Mouse (Mus musculus): Measurements from ENCODE around the gene 2210408I21Rik. TPM values are rescaled to one million over a fixed set of nuclear protein-coding genes. Genes with fewer than 3 reads are reported as not detected.

The 2210408I21Rik gene
- polyA plus RNA-seq, 1 experiment from 2014 or later = 11.3 TPM

DNA sequence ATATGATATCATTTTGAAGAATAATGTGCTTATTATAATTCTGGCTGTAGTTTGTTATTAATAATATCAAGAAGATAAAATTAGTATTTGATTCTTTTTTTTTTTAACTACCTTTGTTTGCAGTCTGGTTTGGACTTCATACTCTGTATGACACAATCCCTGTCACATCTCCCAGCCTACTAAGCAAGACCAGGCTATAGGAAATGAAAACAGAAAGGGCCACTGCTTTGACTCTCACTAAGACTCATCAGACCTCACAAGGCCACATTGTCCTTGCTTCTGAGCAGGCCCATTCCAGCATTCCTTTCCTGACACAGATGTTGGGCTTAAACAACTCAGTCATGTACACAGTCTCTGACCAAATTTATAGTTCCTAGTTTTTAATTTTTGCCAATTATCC is 42.6 kb downstream of the 2210408I21Rik start:
- Histone ChIP-seq H3K9me3 (ENCODE audit: control insufficient read depth, low read length) (no peaks in the 10 kb centered on the region), H3K36me3 (ENCODE audit: control insufficient read depth, insufficient read depth, low read length) (no peaks in the 10 kb centered on the region), H3K4me3 (ENCODE audit: low read length) (no peak overlapping the region), H3K4me1 (ENCODE audit: control insufficient read depth, insufficient read depth, low read length) (no peaks in the 10 kb centered on the region), H3K27me3 (ENCODE audit: control insufficient read depth, insufficient read depth, low read length) (no peaks in the 10 kb centered on the region), H3K4me2 (replicated peaks; ENCODE audit: low read depth, low read length) (no peak overlapping the region), H3K27ac (ENCODE audit: low read depth, low read length) (no peak overlapping the region), H3K9ac (ENCODE audit: low read depth, low read length) (no peak overlapping the region)
- ATAC-seq (ENCODE audit: low FRiP score, low TSS enrichment) = no peak

DNA sequence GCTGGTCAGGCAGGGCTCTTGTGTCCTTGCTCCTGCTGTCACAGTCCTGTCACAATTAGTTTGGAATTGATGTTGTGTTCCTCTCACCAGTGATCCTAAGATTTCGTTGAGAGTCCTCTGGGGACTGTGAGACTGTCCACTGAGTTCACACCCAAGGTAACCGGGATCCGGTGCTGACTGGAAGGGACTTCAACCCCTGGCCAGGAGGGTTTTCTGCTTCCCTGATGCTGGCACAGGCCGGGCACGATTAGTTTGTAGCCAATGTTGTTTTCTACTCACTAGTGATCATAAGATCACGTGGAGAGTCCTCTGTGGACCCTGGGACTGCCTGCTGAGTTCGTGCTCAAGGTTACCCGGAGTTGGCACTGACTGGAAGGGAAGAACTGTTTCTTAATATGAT is 55.3 kb downstream of the 2210408I21Rik start:
- 91% methylated on average over 8 of the region's 8 CpGs for WGBS
- H3K27me3 ChIP-seq (ENCODE audit: control insufficient read depth, insufficient read depth, low read length) = no peaks in the 10 kb centered on the region

DNA sequence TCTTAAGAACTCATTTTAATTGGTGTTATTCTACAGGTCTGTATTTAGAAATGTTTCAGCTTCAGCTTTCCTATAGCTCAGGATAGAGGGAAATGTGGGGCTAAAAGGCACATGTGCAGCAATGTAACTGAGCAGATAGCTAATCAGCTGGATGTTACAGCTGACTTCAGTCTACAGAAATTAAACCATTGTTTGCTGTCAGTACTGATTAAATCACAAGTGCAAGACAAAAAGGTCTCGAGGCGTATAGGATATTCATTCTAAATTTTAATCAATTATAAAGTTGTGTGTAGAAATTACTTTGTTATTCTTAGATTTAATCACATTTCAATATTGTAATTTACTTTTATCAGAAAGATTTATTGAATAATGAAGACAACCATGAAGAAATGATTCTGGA is 56.9 kb downstream of the 2210408I21Rik start:
- Histone ChIP-seq H3K4me3 (ENCODE audit: low read length) (no peak overlapping the region), H3K36me3 (ENCODE audit: control insufficient read depth, insufficient read depth, low read length) (no peaks in the 10 kb centered on the region; the same call in 1 of the 2 replicates), H3K4me1 (ENCODE audit: control insufficient read depth, insufficient read depth, low read length) (no peaks in the 10 kb centered on the region), H3K27ac (ENCODE audit: low read depth, low read length) (no peak overlapping the region), H3K27me3 (ENCODE audit: control insufficient read depth, insufficient read depth, low read length) (no peaks in the 10 kb centered on the region), H3K9me3 (ENCODE audit: control insufficient read depth, low read length) (no peaks in the 10 kb centered on the region), H3K4me2 (replicated peaks; ENCODE audit: low read depth, low read length) (no peak overlapping the region), H3K9ac (ENCODE audit: low read depth, low read length) (no peak overlapping the region)
- 92% methylated on average over 2 of the region's 2 CpGs for WGBS
- no peak for ATAC-seq (ENCODE audit: low FRiP score, low TSS enrichment)

More for the DNA sequence above, 55.3 kb downstream of the 2210408I21Rik start:
- Histone ChIP-seq H3K9ac (ENCODE audit: low read depth, low read length) (no peak overlapping the region), H3K4me1 (ENCODE audit: control insufficient read depth, insufficient read depth, low read length) (no peaks in the 10 kb centered on the region), H3K9me3 (ENCODE audit: control insufficient read depth, low read length) (no peaks in the 10 kb centered on the region), H3K4me3 (ENCODE audit: low read length) (no peak overlapping the region), H3K4me2 (replicated peaks; ENCODE audit: low read depth, low read length) (no peak overlapping the region), H3K27ac (ENCODE audit: low read depth, low read length) (no peak overlapping the region), H3K36me3 (ENCODE audit: control insufficient read depth, insufficient read depth, low read length) (no peaks in the 10 kb centered on the region; the same call in 1 of the 2 replicates)
- ATAC-seq (ENCODE audit: low FRiP score, low TSS enrichment) = no peak

DNA sequence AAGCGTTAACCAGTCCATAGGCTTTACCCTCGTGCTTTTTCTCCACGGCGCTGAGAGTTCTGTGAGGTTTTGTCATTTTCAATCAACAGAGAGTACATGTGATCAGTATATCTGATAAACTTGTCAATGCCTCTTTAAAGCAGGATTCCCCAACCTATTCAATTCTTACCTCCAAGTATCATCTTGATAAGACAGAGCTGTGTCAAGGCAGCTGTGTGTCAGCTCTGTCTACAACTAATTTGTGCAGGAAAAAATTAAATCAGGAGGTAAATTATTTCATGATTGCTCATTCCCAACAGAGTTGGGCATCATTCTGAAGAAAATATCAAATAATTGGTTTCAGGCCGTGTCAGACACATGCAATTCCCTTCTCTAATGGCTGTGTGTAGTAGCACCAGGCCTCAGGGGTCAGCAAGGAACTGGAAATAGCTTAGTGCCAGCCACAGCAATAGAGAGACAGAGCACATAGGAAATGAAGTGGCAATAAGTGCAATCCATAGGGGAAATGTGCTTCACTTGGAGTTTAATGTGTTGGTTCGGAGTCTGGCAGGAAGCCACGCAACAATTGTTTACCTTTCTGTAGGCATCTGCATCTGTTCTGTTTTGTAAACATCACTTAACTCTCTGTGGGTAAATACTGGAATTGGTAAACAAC is 73.6 kb downstream of the 2210408I21Rik start:
- no peak for ATAC-seq (ENCODE audit: low FRiP score, low TSS enrichment)
- Histone ChIP-seq H3K27ac (ENCODE audit: low read depth, low read length) (no peak overlapping the region), H3K36me3 (ENCODE audit: control insufficient read depth, insufficient read depth, low read length) (no peaks in the 10 kb centered on the region), H3K27me3 (ENCODE audit: control insufficient read depth, insufficient read depth, low read length) (no peaks in the 10 kb centered on the region), H3K9ac (ENCODE audit: low read depth, low read length) (no peak overlapping the region), H3K4me3 (ENCODE audit: low read length) (no peak overlapping the region), H3K4me2 (replicated peaks; ENCODE audit: low read depth, low read length) (no peak overlapping the region), H3K4me1 (ENCODE audit: control insufficient read depth, insufficient read depth, low read length) (no peaks in the 10 kb centered on the region), H3K9me3 (ENCODE audit: control insufficient read depth, low read length) (no peaks in the 10 kb centered on the region)
- 84% methylated on average over 7 of the region's 7 CpGs for WGBS

DNA sequence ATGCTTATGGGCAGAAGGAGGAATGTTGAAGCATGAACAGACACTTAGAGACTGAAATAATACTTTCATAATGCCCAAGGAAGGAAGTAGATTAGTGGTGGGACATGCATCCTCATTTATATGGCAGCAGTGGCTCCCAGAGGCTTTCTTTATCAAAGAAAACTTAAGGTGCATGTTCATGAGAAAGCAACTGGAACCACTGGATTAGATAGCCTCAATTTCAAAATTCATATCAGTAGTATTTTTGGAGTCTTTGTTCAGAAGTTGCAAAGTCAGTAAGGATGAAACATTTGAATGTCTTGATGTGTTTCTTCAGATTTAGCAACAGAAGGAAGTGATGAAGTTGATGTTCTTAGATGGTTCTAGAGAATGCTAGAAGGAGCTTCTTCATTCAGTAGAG is 77.9 kb downstream of the 2210408I21Rik start:
- no peak overlapping the region for H3K4me2 ChIP-seq (replicated peaks; ENCODE audit: low read depth, low read length)
- H3K27ac ChIP-seq (ENCODE audit: low read depth, low read length) = no peak overlapping the region
- no peaks in the 10 kb centered on the region for H3K27me3 ChIP-seq (ENCODE audit: control insufficient read depth, insufficient read depth, low read length)
- no peak for ATAC-seq (ENCODE audit: low FRiP score, low TSS enrichment)
- H3K36me3 ChIP-seq (ENCODE audit: control insufficient read depth, insufficient read depth, low read length) = no peaks in the 10 kb centered on the region
- no peaks in the 10 kb centered on the region for H3K9me3 ChIP-seq (ENCODE audit: control insufficient read depth, low read length)
- H3K9ac ChIP-seq (ENCODE audit: low read depth, low read length) = no peak overlapping the region
- no peaks in the 10 kb centered on the region for H3K4me1 ChIP-seq (ENCODE audit: control insufficient read depth, insufficient read depth, low read length)
- H3K4me3 ChIP-seq (ENCODE audit: low read length) = no peak overlapping the region

DNA sequence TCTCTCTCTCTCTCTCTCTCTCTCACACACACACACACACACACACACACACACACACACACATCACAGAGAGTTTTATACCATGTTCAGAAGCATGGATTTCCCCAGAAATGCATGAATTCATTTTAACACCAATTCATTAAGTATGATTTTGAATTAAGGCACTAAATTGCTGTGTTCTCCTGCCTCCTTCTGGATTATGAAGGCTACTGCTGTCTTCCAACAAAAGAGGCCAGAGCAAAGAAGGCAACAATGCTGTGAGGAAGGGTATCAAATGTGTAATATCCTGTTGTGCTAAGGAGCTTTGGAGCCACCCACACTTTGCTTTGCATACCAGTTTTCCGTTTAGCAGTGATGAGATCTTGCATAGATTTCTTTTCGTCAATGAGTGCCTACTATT is 80.1 kb downstream of the 2210408I21Rik start:
- Histone ChIP-seq H3K4me1 (ENCODE audit: control insufficient read depth, insufficient read depth, low read length) (no peaks in the 10 kb centered on the region), H3K27ac (ENCODE audit: low read depth, low read length) (no peak overlapping the region), H3K4me3 (ENCODE audit: low read length) (no peak overlapping the region), H3K4me2 (replicated peaks; ENCODE audit: low read depth, low read length) (no peak overlapping the region), H3K9ac (ENCODE audit: low read depth, low read length) (no peak overlapping the region), H3K27me3 (ENCODE audit: control insufficient read depth, insufficient read depth, low read length) (no peaks in the 10 kb centered on the region), H3K36me3 (ENCODE audit: control insufficient read depth, insufficient read depth, low read length) (no peaks in the 10 kb centered on the region), H3K9me3 (ENCODE audit: control insufficient read depth, low read length) (no peaks in the 10 kb centered on the region)
- 78% methylated on average over 2 of the region's 2 CpGs for WGBS
- ATAC-seq (ENCODE audit: low FRiP score, low TSS enrichment) = no peak

DNA sequence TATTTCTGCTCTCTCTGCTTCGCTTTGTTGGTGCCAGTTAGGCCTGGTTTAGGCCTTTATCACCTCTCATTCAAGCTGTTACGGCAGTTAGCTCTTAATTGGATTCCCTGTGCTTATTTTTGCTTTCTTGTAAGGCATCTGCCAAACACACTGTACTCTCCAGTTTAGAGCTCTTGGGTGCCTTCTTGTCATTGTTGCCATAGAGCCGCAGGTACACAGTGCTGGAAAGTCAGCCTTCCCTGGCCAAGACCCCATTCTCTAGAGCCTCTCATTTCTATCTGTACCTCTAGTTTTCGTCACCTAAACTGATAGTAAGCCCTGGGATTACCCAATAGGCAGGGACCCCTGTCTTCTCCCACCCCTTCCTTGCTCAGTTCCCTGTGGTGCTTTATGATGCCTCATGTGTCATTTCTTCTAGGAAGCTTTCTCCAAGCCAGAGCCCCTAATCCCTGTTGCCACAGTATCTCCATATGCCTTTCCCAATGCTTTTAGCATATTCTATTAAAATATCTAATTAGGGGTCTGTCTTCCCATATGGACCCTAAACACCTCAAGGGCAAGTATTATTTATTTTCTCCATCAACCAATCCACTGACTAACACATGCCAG is 82.4 kb downstream of the 2210408I21Rik start:
- Histone ChIP-seq H3K36me3 (ENCODE audit: control insufficient read depth, insufficient read depth, low read length) (no peaks in the 10 kb centered on the region), H3K4me2 (replicated peaks; ENCODE audit: low read depth, low read length) (no peak overlapping the region), H3K27me3 (ENCODE audit: control insufficient read depth, insufficient read depth, low read length) (no peaks in the 10 kb centered on the region), H3K9me3 (ENCODE audit: control insufficient read depth, low read length) (no peaks in the 10 kb centered on the region), H3K4me1 (ENCODE audit: control insufficient read depth, insufficient read depth, low read length) (no peaks in the 10 kb centered on the region), H3K4me3 (ENCODE audit: low read length) (no peak overlapping the region), H3K27ac (ENCODE audit: low read depth, low read length) (no peak overlapping the region), H3K9ac (ENCODE audit: low read depth, low read length) (no peak overlapping the region)
- 88% methylated on average over 4 of the region's 4 CpGs for WGBS
- ATAC-seq (ENCODE audit: low FRiP score, low TSS enrichment) = no peak

DNA sequence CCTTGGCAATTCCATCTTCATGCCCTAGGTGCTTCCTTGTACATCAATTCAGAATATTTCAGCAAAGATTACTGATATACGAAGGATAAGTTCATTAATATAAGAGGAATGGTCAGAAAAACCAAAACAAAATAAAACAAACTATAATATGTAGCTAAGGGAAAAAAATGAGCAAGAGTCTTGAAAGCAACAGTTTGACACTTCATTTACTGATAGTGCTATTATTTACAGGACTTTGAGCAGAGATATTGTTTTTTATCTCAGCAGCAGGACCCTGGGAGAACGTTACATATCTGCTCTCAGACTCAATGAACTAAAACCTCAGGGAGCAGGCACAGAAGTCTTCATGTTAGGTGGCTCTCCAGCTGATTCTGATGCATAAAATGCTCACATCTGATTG is 85.7 kb downstream of the 2210408I21Rik start:
- WGBS = 88% methylated on average over 2 of the region's 2 CpGs
- no peak overlapping the region for H3K27ac ChIP-seq (ENCODE audit: low read depth, low read length)
- no peak overlapping the region for H3K4me2 ChIP-seq (replicated peaks; ENCODE audit: low read depth, low read length)
- no peaks in the 10 kb centered on the region for H3K4me1 ChIP-seq (ENCODE audit: control insufficient read depth, insufficient read depth, low read length)
- no peaks in the 10 kb centered on the region for H3K27me3 ChIP-seq (ENCODE audit: control insufficient read depth, insufficient read depth, low read length)
- H3K36me3 ChIP-seq (ENCODE audit: control insufficient read depth, insufficient read depth, low read length) = no peaks in the 10 kb centered on the region
- no peak for ATAC-seq (ENCODE audit: low FRiP score, low TSS enrichment)
- H3K9me3 ChIP-seq (ENCODE audit: control insufficient read depth, low read length) = no peaks in the 10 kb centered on the region
- H3K9ac ChIP-seq (ENCODE audit: low read depth, low read length) = no peak overlapping the region
- no peak overlapping the region for H3K4me3 ChIP-seq (ENCODE audit: low read length)

DNA sequence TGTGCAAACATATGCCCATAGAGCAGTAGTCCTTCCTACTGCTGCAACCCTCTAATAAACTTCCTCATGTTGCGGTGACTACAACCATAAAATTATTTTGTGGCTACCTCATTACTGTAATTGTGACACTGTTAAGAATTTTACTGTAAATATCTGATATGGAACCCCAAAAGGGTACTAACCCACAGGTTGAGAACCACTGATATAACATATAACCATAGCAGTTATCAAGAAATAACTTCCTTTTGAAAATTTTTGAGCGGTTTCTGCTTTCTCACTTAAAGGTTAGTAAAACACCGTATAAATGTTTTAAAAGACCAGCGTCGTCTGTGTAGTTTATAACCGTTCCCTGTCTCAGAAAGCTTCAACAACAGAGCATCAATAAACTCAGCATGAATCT is 121.2 kb downstream of the 2210408I21Rik start:
- no peaks in the 10 kb centered on the region for H3K36me3 ChIP-seq (ENCODE audit: control insufficient read depth, insufficient read depth, low read length)
- H3K4me3 ChIP-seq (ENCODE audit: low read length) = no peak overlapping the region
- no peaks in the 10 kb centered on the region for H3K4me1 ChIP-seq (ENCODE audit: control insufficient read depth, insufficient read depth, low read length)
- H3K4me2 ChIP-seq (replicated peaks; ENCODE audit: low read depth, low read length) = no peak overlapping the region
- WGBS = 74% methylated on average over 6 of the region's 6 CpGs
- no peaks in the 10 kb centered on the region for H3K27me3 ChIP-seq (ENCODE audit: control insufficient read depth, insufficient read depth, low read length)
- no peaks in the 10 kb centered on the region for H3K9me3 ChIP-seq (ENCODE audit: control insufficient read depth, low read length)
- no peak for ATAC-seq (ENCODE audit: low FRiP score, low TSS enrichment)
- H3K27ac ChIP-seq (ENCODE audit: low read depth, low read length) = no peak overlapping the region
- no peak overlapping the region for H3K9ac ChIP-seq (ENCODE audit: low read depth, low read length)

All from kidney, embryonic 14.5 days (tissue).